Mouse (Mus musculus): ENCODE measurements around the gene Cdr2l. TPM values are rescaled to one million over a fixed set of nuclear protein-coding genes. Genes with fewer than 3 reads are reported as not detected.

Gene Cdr2l
- polyA plus RNA-seq, 2 experiments: 1.0 to 1.5 TPM

- peaks cover 29% of the 10 kb centered on the region for H3K27me3 ChIP-seq (ENCODE audit: control insufficient read depth, insufficient read depth, low read length)
- ATAC-seq (ENCODE audit: insufficient read depth) (no peak), DNase-seq (ENCODE audit: low read depth in 3 of 3, low spot score in 3 of 3) (no peak)
- H3K9ac ChIP-seq (replicated peaks): no peak overlapping the region
- H3K4me2 ChIP-seq (ENCODE audit: low read depth): no peak overlapping the region
- no peak overlapping the region for H3K27ac ChIP-seq
- no peaks in the 10 kb centered on the region for H3K9me3 ChIP-seq (ENCODE audit: control insufficient read depth, low read length)
- TF ChIP-seq CTCF (IDR thresholded peaks at IDR 0.05; ENCODE audit: low read depth) (no peak), EP300 (IDR thresholded peaks at IDR 0.05; ENCODE audit: low read depth) (no peak)
- no peaks in the 10 kb centered on the region for H3K4me1 ChIP-seq (replicated peaks; ENCODE audit: control insufficient read depth in 2 of 2, insufficient read depth in 2 of 2, low read length in 1 of 2)
- no peaks in the 10 kb centered on the region for H3K36me3 ChIP-seq (replicated peaks; ENCODE audit: control insufficient read depth, insufficient read depth, low read depth)
- no peak overlapping the region for H3K4me3 ChIP-seq (ENCODE audit: insufficient read depth in 1 of 2, low read depth in 2 of 2, low read length in 2 of 2)
- WGBS (ENCODE audit: insufficient replicate concordance): 63% methylated on average over 1 of the region's 1 CpGs
Observed at GRCm38 (mm10) chr11:115337826-115338225, 43.9 kb upstream of the Cdr2l start.

DNA sequence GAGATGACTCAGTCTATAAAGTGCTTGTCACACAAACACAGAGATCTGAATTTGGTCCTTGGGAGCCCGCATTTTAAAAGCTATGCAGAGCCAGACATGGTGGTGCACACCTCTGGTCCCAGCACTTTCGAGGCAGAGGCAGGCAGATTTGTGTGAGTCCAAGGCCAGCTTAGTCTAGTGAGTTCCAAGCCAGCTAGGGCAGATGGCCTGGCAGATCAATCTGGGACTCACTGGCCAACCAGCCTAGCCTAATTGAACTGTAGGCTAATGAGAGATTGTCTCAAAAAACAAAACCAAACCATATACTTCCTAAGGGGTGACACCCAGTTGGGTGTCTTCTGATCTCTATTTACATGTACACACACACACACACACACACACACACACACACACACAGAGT is 40.5 kb upstream of the Cdr2l start:
- Histone ChIP-seq H3K27ac (no peak overlapping the region), H3K4me2 (ENCODE audit: low read depth) (no peak overlapping the region), H3K36me3 (replicated peaks; ENCODE audit: control insufficient read depth, insufficient read depth, low read depth) (no peaks in the 10 kb centered on the region), H3K27me3 (ENCODE audit: control insufficient read depth, insufficient read depth, low read length) (peaks cover 8% of the 10 kb centered on the region; the same call in 1 of the 2 replicates), H3K9ac (replicated peaks) (no peak overlapping the region), H3K4me3 (ENCODE audit: insufficient read depth in 1 of 2, low read depth in 2 of 2, low read length in 2 of 2) (no peak overlapping the region), H3K4me1 (replicated peaks; ENCODE audit: control insufficient read depth in 2 of 2, insufficient read depth in 2 of 2, low read length in 1 of 2) (no peaks in the 10 kb centered on the region), H3K9me3 (ENCODE audit: control insufficient read depth, low read length) (no peaks in the 10 kb centered on the region)
- no peak for TF ChIP-seq CTCF (IDR thresholded peaks at IDR 0.05; ENCODE audit: low read depth)
- TF ChIP-seq EP300 (IDR thresholded peaks at IDR 0.05; ENCODE audit: low read depth): no peak
- DNase-seq (ENCODE audit: low read depth in 3 of 3, low spot score in 3 of 3) (no peak), ATAC-seq (ENCODE audit: insufficient read depth) (no peak)
- 38% methylated on average over 2 of the region's 2 CpGs for WGBS (ENCODE audit: insufficient replicate concordance)

DNA sequence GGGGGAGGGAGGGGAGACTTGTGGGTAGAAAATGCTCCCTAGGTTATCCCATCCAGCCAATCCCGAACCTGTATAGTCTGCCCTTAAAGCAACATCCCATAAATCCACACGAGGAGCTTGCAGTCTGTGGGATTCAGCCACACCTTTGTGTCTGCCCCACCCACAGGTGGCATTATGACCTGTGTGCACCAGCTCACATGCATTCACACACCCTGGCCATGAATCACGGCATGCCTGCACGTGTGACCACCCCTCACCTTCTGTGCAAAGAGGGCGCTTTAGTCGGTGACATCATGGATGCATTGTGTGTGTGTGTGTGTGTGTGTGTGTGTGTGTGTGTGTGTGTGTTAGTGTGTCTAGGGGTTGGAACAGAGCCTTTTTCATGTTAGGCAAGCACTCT is 39.9 kb upstream of the Cdr2l start:
- TF ChIP-seq EP300 (IDR thresholded peaks at IDR 0.05; ENCODE audit: low read depth) (no peak), CTCF (IDR thresholded peaks at IDR 0.05; ENCODE audit: low read depth) (no peak)
- Histone ChIP-seq H3K4me3 (ENCODE audit: insufficient read depth in 1 of 2, low read depth in 2 of 2, low read length in 2 of 2) (no peak overlapping the region), H3K9me3 (ENCODE audit: control insufficient read depth, low read length) (no peaks in the 10 kb centered on the region), H3K4me1 (replicated peaks; ENCODE audit: control insufficient read depth in 2 of 2, insufficient read depth in 2 of 2, low read length in 1 of 2) (no peaks in the 10 kb centered on the region), H3K27me3 (ENCODE audit: control insufficient read depth, insufficient read depth, low read length) (peaks cover 5% of the 10 kb centered on the region; the same call in 1 of the 2 replicates), H3K36me3 (replicated peaks; ENCODE audit: control insufficient read depth, insufficient read depth, low read depth) (no peaks in the 10 kb centered on the region), H3K9ac (replicated peaks) (no peak overlapping the region), H3K27ac (no peak overlapping the region), H3K4me2 (ENCODE audit: low read depth) (no peak overlapping the region)
- WGBS (ENCODE audit: insufficient replicate concordance): 50% methylated on average over 6 of the region's 6 CpGs
- no peak for ATAC-seq (ENCODE audit: insufficient read depth)
- no peak for DNase-seq (ENCODE audit: low read depth in 3 of 3, low spot score in 3 of 3)

GRCm38 (mm10) chr11:115344967-115345366 is 36.7 kb upstream of the Cdr2l start:
- ATAC-seq (ENCODE audit: insufficient read depth) (no peak), DNase-seq (ENCODE audit: low read depth in 3 of 3, low spot score in 3 of 3) (no peak)
- Histone ChIP-seq H3K36me3 (replicated peaks; ENCODE audit: control insufficient read depth, insufficient read depth, low read depth) (no peaks in the 10 kb centered on the region), H3K27me3 (ENCODE audit: control insufficient read depth, insufficient read depth, low read length) (peaks cover 5% of the 10 kb centered on the region; the same call in 1 of the 2 replicates), H3K27ac (no peak overlapping the region), H3K4me3 (ENCODE audit: insufficient read depth in 1 of 2, low read depth in 2 of 2, low read length in 2 of 2) (no peak overlapping the region), H3K9ac (replicated peaks) (no peak overlapping the region), H3K9me3 (ENCODE audit: control insufficient read depth, low read length) (no peaks in the 10 kb centered on the region), H3K4me2 (ENCODE audit: low read depth) (no peak overlapping the region), H3K4me1 (replicated peaks; ENCODE audit: control insufficient read depth in 2 of 2, insufficient read depth in 2 of 2, low read length in 1 of 2) (no peaks in the 10 kb centered on the region)
- WGBS (ENCODE audit: insufficient replicate concordance): 10% methylated on average over 12 of the region's 12 CpGs
- TF ChIP-seq CTCF (IDR thresholded peaks at IDR 0.05; ENCODE audit: low read depth) (no peak), EP300 (IDR thresholded peaks at IDR 0.05; ENCODE audit: low read depth) (no peak)

- peaks cover 5% of the 10 kb centered on the region; the same call in 1 of the 2 replicates for H3K27me3 ChIP-seq (ENCODE audit: control insufficient read depth, insufficient read depth, low read length)
- H3K4me3 ChIP-seq (ENCODE audit: insufficient read depth in 1 of 2, low read depth in 2 of 2, low read length in 2 of 2): no peak overlapping the region
- no peak for TF ChIP-seq CTCF (IDR thresholded peaks at IDR 0.05; ENCODE audit: low read depth)
- TF ChIP-seq EP300 (IDR thresholded peaks at IDR 0.05; ENCODE audit: low read depth): no peak
- no peaks in the 10 kb centered on the region for H3K36me3 ChIP-seq (replicated peaks; ENCODE audit: control insufficient read depth, insufficient read depth, low read depth)
- H3K4me1 ChIP-seq (replicated peaks; ENCODE audit: control insufficient read depth in 2 of 2, insufficient read depth in 2 of 2, low read length in 1 of 2): no peaks in the 10 kb centered on the region
- no peak overlapping the region for H3K27ac ChIP-seq
- H3K9ac ChIP-seq (replicated peaks): no peak overlapping the region
- no peak for ATAC-seq (ENCODE audit: insufficient read depth)
- 33% methylated on average over 7 of the region's 7 CpGs for WGBS (ENCODE audit: insufficient replicate concordance)
- DNase-seq (ENCODE audit: low read depth in 3 of 3, low spot score in 3 of 3): no peak
- no peak overlapping the region for H3K4me2 ChIP-seq (ENCODE audit: low read depth)
- H3K9me3 ChIP-seq (ENCODE audit: control insufficient read depth, low read length): no peaks in the 10 kb centered on the region
Observed at GRCm38 (mm10) chr11:115345515-115345914, 36.2 kb upstream of the Cdr2l start.

All from liver, embryonic 14.5 days (tissue).